Mouse (Mus musculus) G1E (cell line): ENCODE measurements around the gene Mon2. TPM values are rescaled to one million over a fixed set of nuclear protein-coding genes. Genes with fewer than 3 reads are reported as not detected.

Experiments used
- ATAC-seq: 2 replicates; pipeline ENCODE4 v1.8.0; 2016; ENCODE audit warnings: mild to moderate bottlenecking; ENCODE audit not compliant: insufficient number of reproducible peaks, poor library complexity, low FRiP score, severe bottlenecking; ENCODE audit errors: extremely low read depth
- DNase-seq: peaks from one replicate; pipeline ENCODE4 v3.0.0; 2012; ENCODE audit warnings: low spot score
- H3K27me3 ChIP-seq: 2 replicates; pipeline ENCODE4 v1.6.1; 2012; ENCODE audit warnings: mild to moderate bottlenecking, low read length, inconsistent platforms; ENCODE audit not compliant: insufficient read depth
- H3K36me3 ChIP-seq: replicated peaks from 2 replicates; pipeline ENCODE3; 2012; ENCODE audit warnings: mild to moderate bottlenecking, inconsistent platforms
- H3K4me1 ChIP-seq: 2 replicates; pipeline ENCODE4 v1.6.1; 2012; ENCODE audit warnings: low read depth, low read length, inconsistent platforms, mixed read lengths; ENCODE audit not compliant: insufficient read depth
- H3K4me3 ChIP-seq: 2 replicates; pipeline ENCODE4 v1.5.1; 2012; ENCODE audit warnings: low read depth, mild to moderate bottlenecking, inconsistent platforms, low read length, moderate library complexity, mixed read lengths
- H3K9me3 ChIP-seq: replicated peaks from 2 replicates; pipeline ENCODE4 v1.6.1; 2012; ENCODE audit warnings: inconsistent platforms
- CTCF ChIP-seq: IDR thresholded peaks from 2 replicates; pipeline ENCODE4 v1.5.1; 2012; ENCODE audit warnings: low read depth, low read length, inconsistent platforms, mixed read lengths
- GATA1 ChIP-seq: IDR thresholded peaks from 2 replicates; pipeline ENCODE4 v1.6.1; 2012; ENCODE audit warnings: borderline replicate concordance, low read length, inconsistent platforms, mixed read lengths
- GATA2 ChIP-seq: IDR thresholded peaks from 2 replicates; pipeline ENCODE4 v1.6.1; 2012; ENCODE audit warnings: low read depth, low read length, inconsistent platforms, borderline replicate concordance
- POLR2AphosphoS5 ChIP-seq: IDR thresholded peaks from 2 replicates; pipeline ENCODE4 v1.6.1; 2012; ENCODE audit warnings: low read depth, low read length, inconsistent platforms; ENCODE audit not compliant: insufficient replicate concordance
- TAL1 ChIP-seq: conservative IDR thresholded peaks from 2 replicates; pipeline ENCODE4 v1.6.1; 2012; ENCODE audit warnings: low read depth, low read length, inconsistent platforms, mixed read lengths
- polyA plus RNA-seq: library from polyadenylated mRNA; stranded (reverse); fragments of >175 nt; gene quantifications from 2 replicates; pipeline ENCODE4 v1.2.3, GENCODE M21; 2012
- total RNA-seq, 2 experiments: library from RNA; stranded (forward) in 1 of 2; stranded (reverse) in 1 of 2; fragments of 200-1000 nt in 1 of 2; fragments of >200 nt in 1 of 2; fragmentation: Nextera tagmentation in 1 of 2; gene quantifications; 2 replicates each; pipeline ENCODE4 v1.2.3; 2014 to 2017

Mon2 gene
- total and polyA plus RNA-seq, 3 experiments = 14.4 to 68.6 (median 65.7) TPM

- Histone ChIP-seq H3K9me3 (no peaks in the 10 kb centered on the region), H3K4me1 (no peaks in the 10 kb centered on the region; the same call in 1 of the 2 replicates), H3K36me3 (peaks cover 73% of the 10 kb centered on the region), H3K27me3 (no peaks in the 10 kb centered on the region), H3K4me3 (no peak overlapping the region)
- TF ChIP-seq TAL1 (no peak), CTCF (no peak), POLR2AphosphoS5 (no peak), GATA2 (no peak), GATA1 (no peak)
- ATAC-seq (no peak; the same call in 1 of the 2 replicates), DNase-seq (no peak)
Observed at GRCm38 (mm10) chr10:123110548-123110947, 34.2 kb upstream of the Mon2 start.

- Histone ChIP-seq H3K36me3 (peaks cover 56% of the 10 kb centered on the region), H3K9me3 (no peaks in the 10 kb centered on the region), H3K27me3 (no peaks in the 10 kb centered on the region), H3K4me1 (no peaks in the 10 kb centered on the region; the same call in 1 of the 2 replicates), H3K4me3 (no peak overlapping the region)
- DNase-seq = no peak
- ATAC-seq = no peak
- TF ChIP-seq GATA1 = no peak
- no peak for TF ChIP-seq POLR2AphosphoS5
- TF ChIP-seq TAL1 = no peak
- no peak for TF ChIP-seq CTCF
- no peak for TF ChIP-seq GATA2
Observed at GRCm38 (mm10) chr10:123108527-123108926, 32.2 kb upstream of the Mon2 start.

GRCm38 (mm10) chr10:123108121-123108520, 31.8 kb upstream of the Mon2 start:
- H3K36me3 ChIP-seq = peaks cover 52% of the 10 kb centered on the region
- H3K27me3 ChIP-seq = no peaks in the 10 kb centered on the region
- no peak for TF ChIP-seq CTCF
- no peak for TF ChIP-seq POLR2AphosphoS5
- TF ChIP-seq GATA1 = no peak
- TF ChIP-seq GATA2 = no peak
- TF ChIP-seq TAL1 = no peak
- ATAC-seq (no peak), DNase-seq (no peak)
- no peaks in the 10 kb centered on the region for H3K9me3 ChIP-seq
- no peak overlapping the region for H3K4me3 ChIP-seq
- no peaks in the 10 kb centered on the region for H3K4me1 ChIP-seq

DNA sequence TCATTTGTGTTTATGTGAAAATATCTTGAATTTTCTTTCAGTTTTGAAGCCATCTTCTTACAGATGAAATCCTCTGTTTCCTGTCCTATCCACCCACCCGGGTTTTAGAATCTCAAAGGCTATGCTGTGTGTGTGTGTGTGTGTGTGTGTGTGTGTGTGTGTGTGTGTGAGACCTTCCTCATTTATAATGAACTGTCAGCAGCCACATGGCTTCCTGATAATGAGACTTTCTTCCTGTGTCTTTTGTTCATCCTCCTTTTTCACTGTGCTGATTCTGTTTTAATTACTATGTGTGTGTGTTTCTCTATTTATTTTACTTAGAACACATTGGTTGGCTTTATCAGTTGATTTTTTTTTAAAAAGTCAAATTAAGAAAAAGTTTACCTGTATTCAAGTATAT, 25.0 kb upstream of the Mon2 start:
- Histone ChIP-seq H3K27me3 (peaks cover 4% of the 10 kb centered on the region; the same call in 1 of the 2 replicates), H3K4me1 (no peaks in the 10 kb centered on the region), H3K36me3 (no peaks in the 10 kb centered on the region), H3K9me3 (no peaks in the 10 kb centered on the region), H3K4me3 (no peak overlapping the region)
- no peak for TF ChIP-seq POLR2AphosphoS5
- no peak for TF ChIP-seq GATA2
- no peak for TF ChIP-seq GATA1
- no peak for TF ChIP-seq CTCF
- no peak for TF ChIP-seq TAL1
- ATAC-seq (no peak), DNase-seq (no peak)

GRCm38 (mm10) chr10:123100584-123100983, 24.3 kb upstream of the Mon2 start:
- Histone ChIP-seq H3K27me3 (peaks cover 4% of the 10 kb centered on the region; the same call in 1 of the 2 replicates), H3K4me1 (no peaks in the 10 kb centered on the region), H3K4me3 (no peak overlapping the region), H3K36me3 (no peaks in the 10 kb centered on the region), H3K9me3 (no peaks in the 10 kb centered on the region)
- TF ChIP-seq GATA2 = no peak
- TF ChIP-seq GATA1 = no peak
- TF ChIP-seq TAL1 = no peak
- TF ChIP-seq CTCF = no peak
- TF ChIP-seq POLR2AphosphoS5 = no peak
- no peak for DNase-seq
- no peak for ATAC-seq

- Histone ChIP-seq H3K9me3 (no peaks in the 10 kb centered on the region), H3K27me3 (peaks cover 9% of the 10 kb centered on the region), H3K36me3 (no peaks in the 10 kb centered on the region), H3K4me3 (no peak overlapping the region), H3K4me1 (peaks cover 6% of the 10 kb centered on the region)
- DNase-seq (no peak), ATAC-seq (no peak)
- TF ChIP-seq CTCF (no peak), GATA1 (no peak), TAL1 (no peak), POLR2AphosphoS5 (no peak), GATA2 (no peak)
Observed at GRCm38 (mm10) chr10:123094504-123094903, 18.2 kb upstream of the Mon2 start.
